Mouse (Mus musculus) neural tube, embryonic 13.5 days (tissue): ENCODE measurements around the gene Xpo4. TPM values are rescaled to one million over a fixed set of nuclear protein-coding genes. Genes with fewer than 3 reads are reported as not detected.

ENCODE experiments used
- ATAC-seq: fragments of 200-750 bp; cut with Nextera tagmentation; 2 replicates; pipeline ENCODE4 v1.8.0; 2017; ENCODE audit warnings: low read depth, mild to moderate bottlenecking, moderate TSS enrichment, moderate library complexity
- H3K27ac ChIP-seq: fragments of 300-500 bp; sonication (generic); replicated peaks from 2 replicates; pipeline ENCODE4 v1.5.1; 2015; ENCODE audit warnings: moderate library complexity, mild to moderate bottlenecking, inconsistent platforms
- H3K27me3 ChIP-seq: fragments of 300-500 bp; sonication (generic); 2 replicates; pipeline ENCODE4 v1.6.1; 2015; ENCODE audit warnings: mild to moderate bottlenecking, inconsistent platforms
- H3K36me3 ChIP-seq: fragments of 300-500 bp; sonication (generic); 2 replicates; pipeline ENCODE4 v1.6.1; 2015; ENCODE audit warnings: mild to moderate bottlenecking, inconsistent platforms
- H3K4me1 ChIP-seq: fragments of 300-500 bp; sonication (generic); replicated peaks from 2 replicates; pipeline ENCODE4 v1.6.1; 2015; ENCODE audit warnings: inconsistent platforms
- H3K4me2 ChIP-seq: fragments of 300-500 bp; sonication (generic); 2 replicates; pipeline ENCODE4 v1.6.1; 2015; ENCODE audit warnings: inconsistent platforms, mild to moderate bottlenecking, moderate library complexity
- H3K4me3 ChIP-seq: fragments of 300-500 bp; sonication (generic); 2 replicates; pipeline ENCODE4 v1.5.1; 2015; ENCODE audit warnings: mild to moderate bottlenecking, inconsistent platforms
- H3K9ac ChIP-seq: fragments of 300-500 bp; sonication (generic); 2 replicates; pipeline ENCODE4 v1.6.1; 2015; ENCODE audit warnings: moderate library complexity, mild to moderate bottlenecking, inconsistent platforms
- H3K9me3 ChIP-seq: fragments of 300-500 bp; sonication (generic); 2 replicates; pipeline ENCODE4 v1.6.1; 2016; ENCODE audit warnings: inconsistent platforms
- WGBS: fragments of 180-500 bp; shearing (Covaris S2); methylation state at CpG from one replicate; pipeline ENCODE4 v1.1.7; 2015; 5-methylcytosine and 5-hydroxymethylcytosine counted together
- polyA plus RNA-seq: library from polyadenylated mRNA; unstranded; fragments of >200 nt; fragmentation: Nextera tagmentation; extraction: Ambion mirVana; gene quantifications from 2 replicates; pipeline ENCODE4 v1.2.1, GENCODE M21; 2015

Xpo4 gene
- polyA plus RNA-seq, 1 experiment from 2014 or later, result 12.0 TPM

DNA sequence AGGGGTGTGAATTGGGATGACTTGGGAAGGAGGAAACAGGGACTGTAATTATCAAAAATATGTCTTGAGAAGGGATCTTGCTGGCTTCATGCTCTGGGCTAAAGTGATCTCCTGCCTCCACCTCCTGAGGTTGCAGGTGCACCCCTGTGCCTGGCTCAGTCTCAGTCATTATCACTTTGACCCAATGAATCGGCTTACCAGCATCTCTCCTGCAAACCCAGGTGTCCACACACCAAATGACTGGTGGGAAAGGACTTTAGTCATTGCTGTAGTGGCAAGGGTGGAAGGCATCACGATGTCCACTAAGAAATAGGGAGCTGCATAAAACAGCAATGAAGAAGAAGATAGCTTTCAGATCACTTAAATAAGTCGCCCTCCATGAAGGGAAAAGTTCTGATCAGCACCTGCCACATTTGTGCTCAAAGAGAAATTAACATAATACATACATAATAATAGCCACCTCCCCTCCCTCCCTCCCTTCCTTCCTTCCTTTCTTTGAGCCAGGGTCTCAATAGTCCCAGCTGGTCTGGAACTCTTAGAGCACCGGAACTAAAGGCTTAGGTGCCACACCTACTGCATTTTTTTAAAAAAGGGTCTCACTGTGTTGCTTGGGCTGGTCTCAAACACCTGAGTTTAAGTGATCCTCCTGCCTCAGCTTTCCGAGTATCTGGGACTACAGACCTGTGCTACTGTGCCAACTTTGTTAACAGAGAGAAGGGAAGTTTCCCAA lies 135.3 kb downstream of the Xpo4 start:
- Histone ChIP-seq H3K9ac (no peak overlapping the region), H3K9me3 (no peaks in the 10 kb centered on the region), H3K4me1 (peaks cover 28% of the 10 kb centered on the region), H3K4me3 (no peak overlapping the region), H3K36me3 (no peaks in the 10 kb centered on the region), H3K27me3 (peaks cover 21% of the 10 kb centered on the region; the same call in 1 of the 2 replicates), H3K4me2 (no peak overlapping the region), H3K27ac (no peak overlapping the region; the same call in 1 of the 2 replicates)
- 63% methylated on average over 5 of the region's 5 CpGs for WGBS
- ATAC-seq, result no peak

DNA sequence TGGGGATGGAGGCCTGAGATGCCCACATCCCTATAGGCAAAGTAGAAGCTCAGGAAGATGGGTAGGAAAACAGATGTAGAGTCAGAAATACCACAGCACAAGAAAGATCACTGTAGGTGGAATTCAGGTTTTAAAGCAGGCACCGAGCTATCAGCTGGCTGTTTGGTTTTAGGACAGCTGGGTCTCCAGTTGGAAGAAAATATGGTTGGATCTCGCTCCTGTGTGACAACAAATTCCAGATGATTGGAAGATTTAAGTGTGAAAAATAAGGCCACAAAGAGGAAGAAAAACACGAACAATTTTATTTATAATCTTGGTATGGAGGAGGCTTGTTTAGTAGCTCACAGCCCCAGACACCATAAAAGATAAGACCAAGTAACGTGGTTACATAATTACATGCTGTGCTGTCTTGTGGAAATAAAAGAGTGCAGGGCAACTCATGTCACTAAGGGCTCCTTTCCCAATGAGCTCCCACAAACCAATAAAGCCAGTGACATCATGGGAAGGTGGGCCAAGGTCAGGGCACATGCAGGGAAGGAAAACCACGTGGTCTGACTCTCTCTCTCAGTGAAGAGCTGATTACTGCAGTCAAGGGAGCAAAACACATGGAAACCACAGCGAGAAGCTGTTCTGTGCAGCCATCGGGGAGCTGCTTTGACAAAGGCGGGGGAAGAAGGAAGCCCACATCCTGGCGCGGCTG lies 136.0 kb downstream of the Xpo4 start:
- no peak overlapping the region for H3K4me2 ChIP-seq
- peaks cover 26% of the 10 kb centered on the region for H3K4me1 ChIP-seq
- peaks cover 18% of the 10 kb centered on the region; the same call in 1 of the 2 replicates for H3K27me3 ChIP-seq
- no peak overlapping the region for H3K4me3 ChIP-seq
- no peak for ATAC-seq
- no peaks in the 10 kb centered on the region for H3K36me3 ChIP-seq
- H3K9ac ChIP-seq, result no peak overlapping the region
- H3K27ac ChIP-seq, result no peak overlapping the region; the same call in 1 of the 2 replicates
- WGBS, result 40% methylated on average over 10 of the region's 10 CpGs
- H3K9me3 ChIP-seq, result no peaks in the 10 kb centered on the region

DNA sequence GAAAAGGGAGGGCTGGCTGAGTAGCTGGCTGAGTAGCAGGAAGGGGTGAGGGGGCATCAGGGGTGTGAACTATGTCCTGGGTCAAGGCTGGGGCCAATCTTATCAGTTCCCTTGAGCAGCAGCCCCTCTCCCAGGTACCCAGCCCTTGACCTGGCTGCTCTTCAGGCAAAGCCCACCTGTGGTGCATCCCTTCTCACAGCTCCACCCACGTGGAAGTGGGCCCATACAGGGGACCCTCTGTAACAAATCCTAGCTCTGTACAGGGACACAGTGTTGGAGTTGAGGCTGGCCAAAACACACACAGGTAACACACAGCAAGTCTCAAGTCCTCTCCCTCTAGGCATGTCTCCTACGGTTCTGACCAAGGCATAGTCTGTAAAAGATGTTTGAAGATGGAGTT lies 137.6 kb downstream of the Xpo4 start:
- Histone ChIP-seq H3K4me2 (no peak overlapping the region), H3K4me1 (peaks cover 24% of the 10 kb centered on the region), H3K9me3 (no peaks in the 10 kb centered on the region), H3K27ac (no peak overlapping the region), H3K9ac (no peak overlapping the region), H3K27me3 (peaks cover 29% of the 10 kb centered on the region), H3K36me3 (no peaks in the 10 kb centered on the region), H3K4me3 (no peak overlapping the region)
- no peak for ATAC-seq
- WGBS, result 56% methylated on average over 2 of the region's 2 CpGs

Other genes with a start within 250 kb of the Xpo4 start
- gene Ift88, start 241.4 kb downstream of the Xpo4 start, polyA plus RNA-seq, result 13.6 and 13.9 TPM in 2 replicates
- gene Il17d, start 140.7 kb downstream of the Xpo4 start, polyA plus RNA-seq, result 3.9 and 4.7 TPM in 2 replicates
- 92.3 and 108 TPM in 2 replicates for gene Eef1akmt1, start 93.8 kb downstream of the Xpo4 start, polyA plus RNA-seq
- not detected in 2 replicates for gene Gm49361, start 80.7 kb upstream of the Xpo4 start, polyA plus RNA-seq
- gene Lats2, start 93.0 kb upstream of the Xpo4 start, polyA plus RNA-seq, result 10.8 and 11.2 TPM in 2 replicates
- 24.6 and 31.0 TPM in 2 replicates for gene Sap18, start 132.8 kb upstream of the Xpo4 start, polyA plus RNA-seq
- gene Ska3, start 160.8 kb upstream of the Xpo4 start, polyA plus RNA-seq, result 7.7 and 10.1 TPM in 2 replicates
- 132 and 152 TPM in 2 replicates for gene Mrpl57, start 160.8 kb upstream of the Xpo4 start, polyA plus RNA-seq
- gene Zdhhc20, start 224.8 kb upstream of the Xpo4 start, polyA plus RNA-seq, result 48.9 and 50.9 TPM in 2 replicates